Mouse (Mus musculus): ENCODE measurements at regions not wholly inside any gene's neighbourhood (a gene's known extent, or its start where the extent isn't known, plus 50 kb on each side); places are given as distances from the start of the nearest gene placed in this dataset.

- no peaks in the 10 kb centered on the region for H3K4me1 ChIP-seq (ENCODE audit: insufficient read depth)
- ATAC-seq (no peak), DNase-seq (no peak)
- TF ChIP-seq EP300 (IDR thresholded peaks at IDR 0.05; ENCODE audit: low read depth) (no peak), CTCF (IDR thresholded peaks at IDR 0.05; ENCODE audit: low read depth) (no peak)
- 68% methylated on average over 2 of the region's 2 CpGs for WGBS (ENCODE audit: insufficient replicate concordance)
- H3K9ac ChIP-seq (replicated peaks) = no peak overlapping the region
- no peak overlapping the region for H3K4me3 ChIP-seq (ENCODE audit: low read depth, low read length)
- no peak overlapping the region for H3K4me2 ChIP-seq (ENCODE audit: low read depth, low read length)
- H3K9me3 ChIP-seq (ENCODE audit: low read length) = no peaks in the 10 kb centered on the region; the same call in 1 of the 2 replicates
- H3K27ac ChIP-seq (ENCODE audit: low read depth) = no peak overlapping the region
- no peaks in the 10 kb centered on the region for H3K27me3 ChIP-seq (ENCODE audit: insufficient read depth, low read length)
- H3K36me3 ChIP-seq (replicated peaks; ENCODE audit: insufficient read depth, low read length) = no peaks in the 10 kb centered on the region
These were observed 2017.1 kb upstream of the Pcdh20 start for GRCm38 (mm10) chr14:90488301-90488700.

- no peak overlapping the region for H3K4me2 ChIP-seq (ENCODE audit: low read depth, low read length)
- no peaks in the 10 kb centered on the region for H3K27me3 ChIP-seq (ENCODE audit: insufficient read depth, low read length)
- ATAC-seq (no peak), DNase-seq (no peak)
- H3K27ac ChIP-seq (ENCODE audit: low read depth) = no peak overlapping the region
- no peaks in the 10 kb centered on the region for H3K36me3 ChIP-seq (replicated peaks; ENCODE audit: insufficient read depth, low read length)
- TF ChIP-seq EP300 (IDR thresholded peaks at IDR 0.05; ENCODE audit: low read depth) (no peak), CTCF (IDR thresholded peaks at IDR 0.05; ENCODE audit: low read depth) (no peak)
- WGBS (ENCODE audit: insufficient replicate concordance) = 63% methylated on average over 2 of the region's 2 CpGs
- no peak overlapping the region for H3K4me3 ChIP-seq (ENCODE audit: low read depth, low read length)
- H3K4me1 ChIP-seq (ENCODE audit: insufficient read depth) = no peaks in the 10 kb centered on the region
- no peaks in the 10 kb centered on the region for H3K9me3 ChIP-seq (ENCODE audit: low read length)
- no peak overlapping the region for H3K9ac ChIP-seq (replicated peaks)
These were observed 1976.8 kb upstream of the Pcdh20 start for GRCm38 (mm10) chr14:90447971-90448370.

- H3K4me1 ChIP-seq (ENCODE audit: insufficient read depth) = no peaks in the 10 kb centered on the region
- TF ChIP-seq CTCF (IDR thresholded peaks at IDR 0.05; ENCODE audit: low read depth) (peak; percentile 63), EP300 (IDR thresholded peaks at IDR 0.05; ENCODE audit: low read depth) (no peak)
- no peak overlapping the region for H3K9ac ChIP-seq (replicated peaks)
- no peak overlapping the region for H3K4me3 ChIP-seq (ENCODE audit: low read depth, low read length)
- no peak overlapping the region for H3K27ac ChIP-seq (ENCODE audit: low read depth)
- no peaks in the 10 kb centered on the region for H3K9me3 ChIP-seq (ENCODE audit: low read length)
- DNase-seq = peak; percentile 31
- no peaks in the 10 kb centered on the region for H3K36me3 ChIP-seq (replicated peaks; ENCODE audit: insufficient read depth, low read length)
- H3K27me3 ChIP-seq (ENCODE audit: insufficient read depth, low read length) = no peaks in the 10 kb centered on the region
- 46% methylated on average over 7 of the region's 7 CpGs for WGBS (ENCODE audit: insufficient replicate concordance)
- no peak for ATAC-seq
- H3K4me2 ChIP-seq (ENCODE audit: low read depth, low read length) = no peak overlapping the region
These were observed 1961.8 kb upstream of the Pcdh20 start for GRCm38 (mm10) chr14:90432874-90433543.

GRCm38 (mm10) chr14:90412707-90413106, 1941.5 kb upstream of the Pcdh20 start:
- DNase-seq (no peak), ATAC-seq (no peak)
- Histone ChIP-seq H3K27ac (ENCODE audit: low read depth) (no peak overlapping the region), H3K4me2 (ENCODE audit: low read depth, low read length) (no peak overlapping the region), H3K9me3 (ENCODE audit: low read length) (no peaks in the 10 kb centered on the region), H3K4me1 (ENCODE audit: insufficient read depth) (no peaks in the 10 kb centered on the region), H3K9ac (replicated peaks) (no peak overlapping the region), H3K27me3 (ENCODE audit: insufficient read depth, low read length) (no peaks in the 10 kb centered on the region), H3K4me3 (ENCODE audit: low read depth, low read length) (no peak overlapping the region), H3K36me3 (replicated peaks; ENCODE audit: insufficient read depth, low read length) (no peaks in the 10 kb centered on the region)
- TF ChIP-seq CTCF (IDR thresholded peaks at IDR 0.05; ENCODE audit: low read depth) (no peak), EP300 (IDR thresholded peaks at IDR 0.05; ENCODE audit: low read depth) (no peak)
- 66% methylated on average over 3 of the region's 3 CpGs for WGBS (ENCODE audit: insufficient replicate concordance)

- Histone ChIP-seq H3K36me3 (replicated peaks; ENCODE audit: insufficient read depth, low read length) (no peaks in the 10 kb centered on the region), H3K4me3 (ENCODE audit: low read depth, low read length) (no peak overlapping the region), H3K9me3 (ENCODE audit: low read length) (no peaks in the 10 kb centered on the region), H3K27me3 (ENCODE audit: insufficient read depth, low read length) (no peaks in the 10 kb centered on the region), H3K4me2 (ENCODE audit: low read depth, low read length) (no peak overlapping the region), H3K4me1 (ENCODE audit: insufficient read depth) (no peaks in the 10 kb centered on the region), H3K9ac (replicated peaks) (no peak overlapping the region), H3K27ac (ENCODE audit: low read depth) (no peak overlapping the region)
- 79% methylated on average over 2 of the region's 2 CpGs for WGBS (ENCODE audit: insufficient replicate concordance)
- TF ChIP-seq EP300 (IDR thresholded peaks at IDR 0.05; ENCODE audit: low read depth) (no peak), CTCF (IDR thresholded peaks at IDR 0.05; ENCODE audit: low read depth) (no peak)
- ATAC-seq (no peak), DNase-seq (no peak)
These were observed 1935.2 kb upstream of the Pcdh20 start for GRCm38 (mm10) chr14:90406350-90406749.

GRCm38 (mm10) chr14:90405476-90405875, 1934.3 kb upstream of the Pcdh20 start:
- WGBS (ENCODE audit: insufficient replicate concordance) = 86% methylated on average over 1 of the region's 1 CpGs

More at GRCm38 (mm10) chr14:90405476-90405875, 1934.3 kb upstream of the Pcdh20 start:
- no peak overlapping the region for H3K27ac ChIP-seq (ENCODE audit: low read depth)
- no peaks in the 10 kb centered on the region for H3K4me1 ChIP-seq (ENCODE audit: insufficient read depth)
- no peak overlapping the region for H3K9ac ChIP-seq (replicated peaks)
- no peaks in the 10 kb centered on the region for H3K36me3 ChIP-seq (replicated peaks; ENCODE audit: insufficient read depth, low read length)
- H3K9me3 ChIP-seq (ENCODE audit: low read length) = no peaks in the 10 kb centered on the region
- H3K4me3 ChIP-seq (ENCODE audit: low read depth, low read length) = no peak overlapping the region
- ATAC-seq (no peak), DNase-seq (no peak)
- no peak overlapping the region for H3K4me2 ChIP-seq (ENCODE audit: low read depth, low read length)
- H3K27me3 ChIP-seq (ENCODE audit: insufficient read depth, low read length) = no peaks in the 10 kb centered on the region
- TF ChIP-seq EP300 (IDR thresholded peaks at IDR 0.05; ENCODE audit: low read depth) (no peak), CTCF (IDR thresholded peaks at IDR 0.05; ENCODE audit: low read depth) (no peak)

Data from liver, postnatal 0 days (tissue).